Mouse (Mus musculus) kidney, embryonic 16.5 days (tissue): ENCODE data around the gene S100a6. TPM values are rescaled to one million over a fixed set of nuclear protein-coding genes. Genes with fewer than 3 reads are reported as not detected.

Experiments
- ATAC-seq: fragments of 200-750 bp; cut with Nextera tagmentation; 2 replicates; pipeline ENCODE4 v1.8.0; 2017; ENCODE audit warnings: moderate TSS enrichment; ENCODE audit not compliant: low FRiP score, low TSS enrichment
- H3K27ac ChIP-seq: fragments of 300-500 bp; sonication (generic); 2 replicates; pipeline ENCODE4 v1.5.1; 2014; ENCODE audit warnings: low read length
- H3K27me3 ChIP-seq: fragments of 300-500 bp; sonication (generic); 2 replicates; pipeline ENCODE4 v1.6.1; 2014; ENCODE audit warnings: low read length, control low read depth, mixed read lengths; ENCODE audit not compliant: insufficient read depth
- H3K36me3 ChIP-seq: fragments of 300-500 bp; sonication (generic); 2 replicates; pipeline ENCODE4 v1.6.1; 2014; ENCODE audit warnings: low read length, control low read depth, mixed read lengths; ENCODE audit not compliant: insufficient read depth
- H3K4me1 ChIP-seq: fragments of 300-500 bp; sonication (generic); 2 replicates; pipeline ENCODE4 v1.6.1; 2014; ENCODE audit warnings: low read length, control low read depth, mixed read lengths; ENCODE audit not compliant: insufficient read depth
- H3K4me2 ChIP-seq: fragments of 300-500 bp; sonication (generic); replicated peaks from 2 replicates; pipeline ENCODE4 v1.6.1; 2014; ENCODE audit warnings: low read depth, low read length
- H3K4me3 ChIP-seq: fragments of 300-500 bp; sonication (generic); 2 replicates; pipeline ENCODE4 v1.5.1; 2014; ENCODE audit warnings: mild to moderate bottlenecking, low read length
- H3K9ac ChIP-seq: fragments of 300-500 bp; sonication (generic); replicated peaks from 2 replicates; pipeline ENCODE4 v1.6.1; 2014; ENCODE audit warnings: low read length
- H3K9me3 ChIP-seq: fragments of 300-500 bp; sonication (generic); 2 replicates; pipeline ENCODE4 v1.6.1; 2016; ENCODE audit warnings: low read length, control low read depth
- WGBS: fragments of 180-500 bp; shearing (Covaris S2); extraction: QIAGEN DNeasy Blood & Tissue Kit; methylation state at CpG from one replicate; pipeline ENCODE4 v1.1.7; 2014; 5-methylcytosine and 5-hydroxymethylcytosine counted together
- polyA plus RNA-seq: library from polyadenylated mRNA; unstranded; fragments of >200 nt; fragmentation: Nextera tagmentation; extraction: Ambion mirVana; gene quantifications from 2 replicates; pipeline ENCODE4 v1.2.1, GENCODE M21; 2015

Gene S100a6
- polyA plus RNA-seq, 1 experiment from 2014 or later = 181 TPM

- no peak for ATAC-seq
- Histone ChIP-seq H3K4me2 (no peak within 1 kb of the TSS), H3K36me3 (no peaks in the 10 kb centered on the region), H3K4me3 (no peak within 1 kb of the TSS), H3K4me1 (peaks cover 25% of the 10 kb centered on the region), H3K27ac (no peak within 1 kb of the TSS), H3K27me3 (no peaks in the 10 kb centered on the region), H3K9ac (no peak within 1 kb of the TSS), H3K9me3 (no peaks in the 10 kb centered on the region)
- WGBS = 63% methylated on average over 3 of the region's 3 CpGs
Measured at GRCm38 (mm10) chr3:90608223-90608622, 4.5 kb upstream of the S100a6 start, which contains the start of gene S100a5. Gene S100a5 (plus strand): TSS chr3:90608523.

DNA sequence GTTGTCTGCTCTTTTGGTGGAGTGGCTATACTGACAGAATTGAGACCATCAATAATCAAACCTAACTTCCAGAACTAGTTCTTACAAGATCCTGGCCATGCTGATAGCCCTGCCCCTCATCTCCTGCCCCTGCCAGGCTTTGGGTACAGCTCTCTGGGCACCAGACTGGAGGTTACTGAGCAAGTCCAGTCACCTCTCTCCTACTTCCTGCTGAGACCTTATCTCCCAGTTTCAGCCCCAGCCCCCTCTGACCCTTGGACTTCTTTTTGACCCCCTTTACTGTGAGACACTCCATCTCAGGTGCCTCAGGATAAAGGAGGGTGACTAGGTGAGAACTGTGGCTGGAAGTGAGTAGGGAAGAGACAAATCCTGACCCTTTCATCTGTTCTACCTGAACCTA is 3.6 kb upstream of the S100a6 start:
- no peak overlapping the region for H3K27ac ChIP-seq
- H3K4me1 ChIP-seq = peaks cover 27% of the 10 kb centered on the region
- no peak overlapping the region for H3K4me3 ChIP-seq
- H3K9me3 ChIP-seq = no peaks in the 10 kb centered on the region
- no peak overlapping the region for H3K4me2 ChIP-seq
- H3K9ac ChIP-seq = no peak overlapping the region
- no peak for ATAC-seq
- no peaks in the 10 kb centered on the region for H3K27me3 ChIP-seq
- no peaks in the 10 kb centered on the region for H3K36me3 ChIP-seq

DNA sequence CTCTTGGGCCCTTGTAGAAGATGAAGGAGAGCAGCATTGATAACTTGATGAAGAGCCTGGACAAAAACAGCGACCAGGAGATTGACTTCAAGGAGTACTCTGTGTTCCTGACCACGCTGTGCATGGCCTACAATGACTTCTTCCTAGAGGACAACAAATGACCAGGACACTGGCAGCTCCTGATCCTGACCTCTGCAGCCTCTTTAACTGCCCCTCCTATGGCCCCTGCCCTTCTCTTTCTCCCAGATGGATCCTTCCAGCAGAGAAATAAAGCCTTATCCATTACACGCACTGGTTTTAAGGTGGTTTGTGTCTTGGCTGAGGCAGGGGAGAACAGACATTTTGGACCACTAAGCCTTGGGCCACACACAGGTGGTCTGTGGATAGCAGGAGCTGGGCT is 1.2 kb upstream of the S100a6 start:
- Histone ChIP-seq H3K4me3 (no peak overlapping the region), H3K4me1 (peaks cover 13% of the 10 kb centered on the region), H3K9me3 (no peaks in the 10 kb centered on the region), H3K9ac (no peak overlapping the region), H3K27me3 (no peaks in the 10 kb centered on the region), H3K4me2 (no peak overlapping the region), H3K36me3 (no peaks in the 10 kb centered on the region), H3K27ac (no peak overlapping the region)
- ATAC-seq = no peak
- 83% methylated on average over 3 of the region's 3 CpGs for WGBS

- no peak overlapping the region for H3K4me2 ChIP-seq
- H3K27me3 ChIP-seq = no peaks in the 10 kb centered on the region
- no peak for ATAC-seq
- no peak overlapping the region for H3K27ac ChIP-seq
- H3K4me1 ChIP-seq = peaks cover 13% of the 10 kb centered on the region
- no peaks in the 10 kb centered on the region for H3K36me3 ChIP-seq
- no peak overlapping the region for H3K9ac ChIP-seq
- no peak overlapping the region for H3K4me3 ChIP-seq
- H3K9me3 ChIP-seq = no peaks in the 10 kb centered on the region
- 53% methylated on average over 4 of the region's 4 CpGs for WGBS
Measured at GRCm38 (mm10) chr3:90612061-90612460, 621 bp upstream of the S100a6 start.

GRCm38 (mm10) chr3:90613461-90614147 is 922 bp downstream of the S100a6 start:
- Histone ChIP-seq H3K27ac (no peak overlapping the region), H3K36me3 (no peaks in the 10 kb centered on the region), H3K27me3 (no peaks in the 10 kb centered on the region), H3K9ac (peak overlapping the region; percentile 64; the same call in 1 of the 2 replicates), H3K9me3 (peaks cover 6% of the 10 kb centered on the region; the same call in 1 of the 2 replicates), H3K4me3 (peak overlapping the region; percentile 48), H3K4me1 (peaks cover 13% of the 10 kb centered on the region), H3K4me2 (peak overlapping the region; percentile 69)
- WGBS = 52% methylated on average over 7 of the region's 7 CpGs
- peak; percentile 5; the same call in 1 of the 2 replicates for ATAC-seq

DNA sequence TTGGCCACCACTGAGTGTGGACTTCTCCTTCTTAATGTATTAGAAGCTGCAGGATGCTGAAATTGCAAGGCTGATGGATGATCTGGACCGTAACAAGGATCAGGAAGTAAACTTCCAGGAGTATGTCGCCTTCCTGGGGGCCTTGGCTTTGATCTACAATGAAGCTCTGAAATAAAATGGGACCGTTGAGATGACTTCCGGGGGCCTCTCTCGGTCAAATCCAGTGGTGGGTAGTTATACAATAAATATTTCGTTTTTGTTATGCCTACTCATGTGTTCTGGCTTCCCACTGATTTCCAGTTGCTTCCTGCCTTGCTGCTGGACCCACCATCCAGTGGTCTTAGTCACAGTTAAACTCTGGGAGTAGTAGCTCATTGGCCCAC is 1.5 kb downstream of the S100a6 start:
- H3K4me1 ChIP-seq = peaks cover 13% of the 10 kb centered on the region
- WGBS = 69% methylated on average over 6 of the region's 6 CpGs
- no peaks in the 10 kb centered on the region for H3K27me3 ChIP-seq
- H3K9ac ChIP-seq = no peak overlapping the region
- peak overlapping the region; percentile 69 for H3K4me2 ChIP-seq
- H3K27ac ChIP-seq = no peak overlapping the region
- no peak overlapping the region for H3K4me3 ChIP-seq
- no peaks in the 10 kb centered on the region for H3K36me3 ChIP-seq
- ATAC-seq = no peak
- peaks cover 6% of the 10 kb centered on the region; the same call in 1 of the 2 replicates for H3K9me3 ChIP-seq

GRCm38 (mm10) chr3:90614611-90615251 is 2.0 kb downstream of the S100a6 start:
- H3K4me1 ChIP-seq = peaks cover 13% of the 10 kb centered on the region
- no peak overlapping the region for H3K9ac ChIP-seq
- H3K27me3 ChIP-seq = no peaks in the 10 kb centered on the region
- no peak overlapping the region for H3K27ac ChIP-seq
- no peak overlapping the region for H3K4me3 ChIP-seq
- H3K9me3 ChIP-seq = peaks cover 6% of the 10 kb centered on the region; the same call in 1 of the 2 replicates
- no peaks in the 10 kb centered on the region for H3K36me3 ChIP-seq
- ATAC-seq = peak; percentile 18; the same call in 1 of the 2 replicates
- peak overlapping the region; percentile 28; the same call in 1 of the 2 replicates for H3K4me2 ChIP-seq
- WGBS = 68% methylated on average over 11 of the region's 11 CpGs

- Histone ChIP-seq H3K9me3 (peaks cover 6% of the 10 kb centered on the region; the same call in 1 of the 2 replicates), H3K4me1 (peaks cover 13% of the 10 kb centered on the region), H3K4me2 (peak overlapping the region; percentile 28; the same call in 1 of the 2 replicates), H3K27ac (no peak overlapping the region), H3K36me3 (no peaks in the 10 kb centered on the region), H3K9ac (no peak overlapping the region), H3K27me3 (no peaks in the 10 kb centered on the region), H3K4me3 (no peak overlapping the region)
- WGBS = 5% methylated on average over 7 of the region's 7 CpGs
- peak; percentile 73 for ATAC-seq
Measured at GRCm38 (mm10) chr3:90615415-90615814, 2.7 kb downstream of the S100a6 start.

DNA sequence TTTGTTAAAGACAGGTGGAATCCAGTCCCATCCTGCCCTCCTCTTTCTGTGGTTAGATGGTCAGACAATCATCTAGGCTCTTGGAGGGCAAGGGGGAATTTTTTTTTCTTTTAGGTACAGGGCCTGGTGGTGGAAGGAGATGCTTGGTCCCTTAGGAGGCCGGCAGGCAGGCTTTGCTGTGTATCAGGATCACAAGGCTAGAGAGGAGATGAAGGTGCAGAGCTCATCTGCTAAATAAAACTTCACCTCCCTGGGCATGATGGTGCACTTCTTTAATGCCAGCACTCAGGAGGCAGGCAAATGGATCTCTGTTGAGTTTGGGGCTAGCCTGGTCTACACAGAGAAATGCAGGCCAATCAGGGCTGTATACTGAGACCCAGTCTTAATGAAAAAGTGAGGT is 3.2 kb downstream of the S100a6 start:
- H3K4me1 ChIP-seq = peaks cover 13% of the 10 kb centered on the region
- ATAC-seq = no peak
- peaks cover 6% of the 10 kb centered on the region; the same call in 1 of the 2 replicates for H3K9me3 ChIP-seq
- no peak overlapping the region for H3K9ac ChIP-seq
- H3K27me3 ChIP-seq = no peaks in the 10 kb centered on the region
- H3K27ac ChIP-seq = no peak overlapping the region
- WGBS = 82% methylated on average over 1 of the region's 1 CpGs
- H3K4me2 ChIP-seq = 0 out of 2 replicates have a peak overlapping the region, but pooled peaks have one; percentile 28
- H3K36me3 ChIP-seq = no peaks in the 10 kb centered on the region
- H3K4me3 ChIP-seq = no peak overlapping the region

GRCm38 (mm10) chr3:90617586-90617985 is 4.9 kb downstream of the S100a6 start:
- peaks cover 10% of the 10 kb centered on the region for H3K4me1 ChIP-seq
- no peak overlapping the region for H3K9ac ChIP-seq
- no peak overlapping the region for H3K4me2 ChIP-seq

More at GRCm38 (mm10) chr3:90617586-90617985, 4.9 kb downstream of the S100a6 start:
- H3K9me3 ChIP-seq = peaks cover 6% of the 10 kb centered on the region; the same call in 1 of the 2 replicates
- WGBS = 6% methylated on average over 1 of the region's 1 CpGs
- H3K27me3 ChIP-seq = no peaks in the 10 kb centered on the region
- H3K36me3 ChIP-seq = no peaks in the 10 kb centered on the region
- no peak overlapping the region for H3K4me3 ChIP-seq
- no peak overlapping the region for H3K27ac ChIP-seq
- ATAC-seq = no peak
